Mouse (Mus musculus): ENCODE results near the gene Gcn1l1. TPM values are rescaled to one million over a fixed set of nuclear protein-coding genes. Genes with fewer than 3 reads are reported as not detected.

Gene Gcn1l1
- total and polyA plus RNA-seq, 3 experiments: 88.2 to 123 (median 93.8) TPM

DNA sequence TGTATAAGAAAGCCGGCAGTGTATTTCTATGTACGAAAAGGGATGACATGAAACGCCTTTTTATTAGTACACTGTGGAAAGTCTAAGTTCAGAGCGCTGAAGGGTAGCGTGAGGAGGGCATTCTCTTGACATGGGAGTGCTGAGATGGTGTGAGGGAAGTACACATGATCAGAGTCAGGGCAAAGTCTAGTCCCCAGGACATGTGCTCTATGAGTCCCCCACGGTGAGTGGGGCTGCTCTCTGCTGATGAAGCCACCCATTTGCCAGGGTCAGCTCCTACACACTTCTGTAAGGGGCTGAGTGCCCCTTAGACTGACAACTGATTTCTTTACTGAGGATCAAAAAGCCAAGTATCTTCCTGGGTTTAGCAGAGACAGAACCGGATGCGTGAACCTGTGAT lies 102.2 kb downstream of the Gcn1l1 start:
- no peaks in the 10 kb centered on the region for H3K9me3 ChIP-seq (replicated peaks; ENCODE audit: insufficient read depth, low read length)
- TF ChIP-seq MAX (IDR thresholded peaks at IDR 0.05; ENCODE audit: low read length) (no peak), TBP (IDR thresholded peaks at IDR 0.05; ENCODE audit: low read depth, low read length) (no peak), TCF12 (IDR thresholded peaks at IDR 0.05; ENCODE audit: low read depth, low read length) (no peak), ZKSCAN1 (IDR thresholded peaks at IDR 0.05; ENCODE audit: low read depth, low read length) (no peak), CTCF (IDR thresholded peaks at IDR 0.05 in 2 of 3, conservative IDR thresholded peaks at IDR 0.05 in 1 of 3; ENCODE audit: control insufficient read depth in 1 of 3, insufficient read depth in 1 of 3, low read depth in 2 of 3, low read length in 3 of 3, poor library complexity in 1 of 3, severe bottlenecking in 1 of 3) (no peak), POLR2AphosphoS2 (IDR thresholded peaks at IDR 0.05; ENCODE audit: low read length) (no peak), NELFE (IDR thresholded peaks at IDR 0.05; ENCODE audit: low read depth, low read length) (no peak), SIN3A (IDR thresholded peaks at IDR 0.05; ENCODE audit: low read length) (no peak), MAFK (IDR thresholded peaks at IDR 0.05; ENCODE audit: borderline replicate concordance, low read depth, low read length) (no peak), USF2 (IDR thresholded peaks at IDR 0.05; ENCODE audit: borderline replicate concordance in 1 of 2, insufficient read depth in 1 of 2, low read depth in 1 of 2, low read length in 2 of 2) (no peak)
- H3K79me2 ChIP-seq (ENCODE audit: control insufficient read depth, insufficient read depth, low read length, poor library complexity): no peaks in the 10 kb centered on the region
- H3K4me3 ChIP-seq (ENCODE audit: control insufficient read depth in 1 of 2, insufficient read depth in 1 of 2, low read depth in 2 of 2, low read length in 2 of 2): no peak overlapping the region
- no peaks in the 10 kb centered on the region for H3K4me1 ChIP-seq (ENCODE audit: control insufficient read depth in 1 of 2, insufficient read depth in 2 of 2, low read length in 2 of 2)
- no peak for DNase-seq (ENCODE audit: low read depth, low spot score)
- no peak overlapping the region for H3K27ac ChIP-seq (ENCODE audit: control insufficient read depth, low read depth, low read length)
- H3K27me3 ChIP-seq (ENCODE audit: control insufficient read depth in 1 of 2, insufficient read depth in 2 of 2, low read length in 2 of 2): no peaks in the 10 kb centered on the region
- H3K36me3 ChIP-seq (ENCODE audit: control insufficient read depth in 1 of 2, insufficient read depth in 2 of 2, low read length in 2 of 2): no peaks in the 10 kb centered on the region
- H3K9ac ChIP-seq (ENCODE audit: control insufficient read depth, low read depth, low read length, poor library complexity, severe bottlenecking): no peak overlapping the region

DNA sequence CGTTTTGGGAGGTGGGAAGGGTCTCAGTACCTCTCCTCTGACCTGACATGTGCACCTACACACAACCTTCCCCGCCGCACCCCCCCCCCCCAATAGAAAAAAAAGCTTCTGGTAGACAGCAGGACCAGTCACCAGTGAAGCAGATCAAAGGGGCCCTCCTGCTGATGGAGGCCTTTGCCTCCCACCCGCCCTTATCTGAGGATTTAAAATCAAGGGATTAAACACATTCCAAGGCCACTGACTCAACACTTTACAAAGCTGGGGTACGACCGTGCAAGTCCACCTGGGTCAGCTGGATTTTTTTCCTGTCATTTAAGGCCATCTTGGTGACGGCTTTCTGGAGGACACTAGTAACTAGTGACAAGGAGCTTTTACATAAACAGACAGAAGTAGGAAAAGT lies 102.8 kb downstream of the Gcn1l1 start:
- Histone ChIP-seq H3K4me3 (ENCODE audit: control insufficient read depth in 1 of 2, insufficient read depth in 1 of 2, low read depth in 2 of 2, low read length in 2 of 2) (no peak overlapping the region), H3K4me1 (ENCODE audit: control insufficient read depth in 1 of 2, insufficient read depth in 2 of 2, low read length in 2 of 2) (no peaks in the 10 kb centered on the region), H3K79me2 (ENCODE audit: control insufficient read depth, insufficient read depth, low read length, poor library complexity) (no peaks in the 10 kb centered on the region), H3K9ac (ENCODE audit: control insufficient read depth, low read depth, low read length, poor library complexity, severe bottlenecking) (no peak overlapping the region), H3K27ac (ENCODE audit: control insufficient read depth, low read depth, low read length) (no peak overlapping the region), H3K27me3 (ENCODE audit: control insufficient read depth in 1 of 2, insufficient read depth in 2 of 2, low read length in 2 of 2) (no peaks in the 10 kb centered on the region), H3K9me3 (replicated peaks; ENCODE audit: insufficient read depth, low read length) (no peaks in the 10 kb centered on the region), H3K36me3 (ENCODE audit: control insufficient read depth in 1 of 2, insufficient read depth in 2 of 2, low read length in 2 of 2) (no peaks in the 10 kb centered on the region)
- DNase-seq (ENCODE audit: low read depth, low spot score): no peak
- TF ChIP-seq CHD2 (IDR thresholded peaks at IDR 0.05; ENCODE audit: low read length): no peak
- TF ChIP-seq GABPA (IDR thresholded peaks at IDR 0.05; ENCODE audit: low read depth, low read length): no peak
- no peak for TF ChIP-seq ETS1 (IDR thresholded peaks at IDR 0.05; ENCODE audit: low read depth, low read length)
- no peak for TF ChIP-seq TCF12 (IDR thresholded peaks at IDR 0.05; ENCODE audit: low read depth, low read length)
- TF ChIP-seq CHD1 (IDR thresholded peaks at IDR 0.05; ENCODE audit: low read depth, low read length): no peak
- no peak for TF ChIP-seq SMC3 (IDR thresholded peaks at IDR 0.05; ENCODE audit: low read depth, low read length)
- no peak for TF ChIP-seq ZC3H11A (IDR thresholded peaks at IDR 0.05; ENCODE audit: low read depth, low read length)
- no peak for TF ChIP-seq NRF1 (IDR thresholded peaks at IDR 0.05; ENCODE audit: insufficient read depth, low read depth, low read length, poor library complexity, severe bottlenecking)
- TF ChIP-seq MAFK (IDR thresholded peaks at IDR 0.05; ENCODE audit: borderline replicate concordance, low read depth, low read length): no peak
- no peak for TF ChIP-seq GATA1 (IDR thresholded peaks at IDR 0.05; ENCODE audit: low read depth, low read length)
- no peak for TF ChIP-seq RAD21 (IDR thresholded peaks at IDR 0.05; ENCODE audit: low read depth, low read length)
- no peak for TF ChIP-seq E2F4 (IDR thresholded peaks at IDR 0.05; ENCODE audit: borderline replicate concordance, low read depth, low read length)
- TF ChIP-seq KAT2A (conservative IDR thresholded peaks at IDR 0.05; ENCODE audit: low read depth, low read length): no peak
- TF ChIP-seq CTCF (IDR thresholded peaks at IDR 0.05 in 2 of 3, conservative IDR thresholded peaks at IDR 0.05 in 1 of 3; ENCODE audit: control insufficient read depth in 1 of 3, insufficient read depth in 1 of 3, low read depth in 2 of 3, low read length in 3 of 3, poor library complexity in 1 of 3, severe bottlenecking in 1 of 3): no peak
- TF ChIP-seq BHLHE40 (IDR thresholded peaks at IDR 0.05; ENCODE audit: borderline replicate concordance, low read depth, low read length): no peak
